Mouse (Mus musculus) large intestine, adult 2 months (tissue): ENCODE measurements around the gene Osbpl7. TPM values are rescaled to one million over a fixed set of nuclear protein-coding genes. Genes with fewer than 3 reads are reported as not detected.

Source experiments
- polyA plus RNA-seq: library from polyadenylated mRNA; depleted of rRNA; stranded (reverse); fragments of >200 nt; gene quantifications from 2 replicates; pipeline ENCODE4 v1.2.3, GENCODE M21; 2012; rRNA removed

Osbpl7 gene
- polyA plus RNA-seq, 1 experiment: 42.6 TPM

Other genes with a start within 250 kb of the Osbpl7 start
- 75.5 and 79.9 TPM in 2 replicates for gene Nfe2l1, start 220.7 kb upstream of the Osbpl7 start, polyA plus RNA-seq
- 13.4 and 16.9 TPM in 2 replicates for gene Copz2, start 200.8 kb upstream of the Osbpl7 start, polyA plus RNA-seq
- 39.9 and 42.0 TPM in 2 replicates for gene Cdk5rap3, start 134.1 kb upstream of the Osbpl7 start, polyA plus RNA-seq
- 194 and 206 TPM in 2 replicates for gene Prr15l, start 122.5 kb upstream of the Osbpl7 start, polyA plus RNA-seq
- gene Pnpo, start 106.6 kb upstream of the Osbpl7 start, polyA plus RNA-seq: 59.4 and 66.0 TPM in 2 replicates
- gene Sp2, start 67.7 kb upstream of the Osbpl7 start, polyA plus RNA-seq: 11.3 and 13.3 TPM in 2 replicates
- gene Sp6, start 37.2 kb upstream of the Osbpl7 start, polyA plus RNA-seq: 0.12 and 0.22 TPM in 2 replicates
- gene Scrn2, start 20.7 kb upstream of the Osbpl7 start, polyA plus RNA-seq: 32.1 and 38.6 TPM in 2 replicates
- gene Lrrc46, start 9.2 kb upstream of the Osbpl7 start, polyA plus RNA-seq: 0.11 and 0.16 TPM in 2 replicates
- gene Mrpl10, start 9.1 kb upstream of the Osbpl7 start, polyA plus RNA-seq: 86.8 and 89.4 TPM in 2 replicates
- 0.92 and 1.1 TPM in 2 replicates for gene Tbx21, start 64.7 kb downstream of the Osbpl7 start, polyA plus RNA-seq
- gene Tbkbp1, start 100.9 kb downstream of the Osbpl7 start, polyA plus RNA-seq: 3.1 and 3.7 TPM in 2 replicates
- 30.8 and 41.2 TPM in 2 replicates for gene Kpnb1, start 137.3 kb downstream of the Osbpl7 start, polyA plus RNA-seq
- gene Npepps, start 230.0 kb downstream of the Osbpl7 start, polyA plus RNA-seq: 33.8 and 48.1 TPM in 2 replicates